Mouse (Mus musculus): ENCODE data around the gene Dtd1. TPM values are rescaled to one million over a fixed set of nuclear protein-coding genes. Genes with fewer than 3 reads are reported as not detected.

Gene Dtd1
- total and polyA plus RNA-seq, 3 experiments, result 32.5 to 36.0 TPM; not detected in 1

DNA sequence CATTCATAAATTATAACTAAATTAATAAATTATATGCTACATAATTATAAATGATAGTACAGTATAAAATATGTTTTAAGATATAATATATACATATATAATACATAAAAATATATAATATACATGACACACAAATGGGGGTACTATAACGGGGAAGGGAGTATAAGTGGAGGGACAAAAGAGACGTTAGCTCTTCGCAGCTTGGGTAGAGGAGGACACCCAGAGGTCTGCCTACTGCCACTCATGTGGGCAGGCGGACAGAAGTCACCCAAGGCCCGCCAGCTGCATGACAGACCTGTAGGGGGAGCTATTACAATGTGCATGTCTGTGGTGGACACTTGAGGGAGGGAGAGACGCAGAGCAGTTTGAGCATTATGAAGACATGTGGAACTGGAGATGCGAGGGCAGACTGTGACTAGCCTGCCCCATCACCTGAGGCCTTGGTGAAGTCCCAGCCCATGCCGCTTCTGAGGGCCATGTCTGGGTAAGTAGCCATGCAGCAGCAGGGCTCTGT is 92.6 kb downstream of the Dtd1 start:
- H3K79me2 ChIP-seq (ENCODE audit: control insufficient read depth, insufficient read depth, low read length, poor library complexity), result no peaks in the 10 kb centered on the region

DNA sequence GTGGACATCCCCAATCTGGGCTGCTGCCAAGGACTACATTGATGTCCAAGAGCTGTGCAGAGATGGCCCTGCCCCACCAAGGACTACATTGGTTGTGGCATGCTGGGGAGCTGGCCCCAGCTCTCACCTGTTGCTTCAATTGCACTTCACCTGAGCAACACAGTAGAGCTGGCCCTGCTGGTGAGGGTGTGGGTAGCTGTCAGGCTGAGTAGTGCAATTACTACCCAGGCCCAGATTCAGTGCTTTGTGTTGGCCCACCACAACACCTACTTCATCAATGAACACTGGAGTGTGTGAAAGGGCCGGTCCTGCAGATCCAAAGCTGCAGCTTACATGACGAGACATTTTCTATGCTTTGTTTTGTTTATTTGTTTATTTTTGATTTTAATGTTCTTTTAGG is 93.1 kb downstream of the Dtd1 start:
- H3K36me3 ChIP-seq (ENCODE audit: control insufficient read depth in 1 of 2, insufficient read depth in 2 of 2, low read length in 2 of 2), result no peaks in the 10 kb centered on the region
- H3K9ac ChIP-seq (ENCODE audit: control insufficient read depth, low read depth, low read length, poor library complexity, severe bottlenecking), result no peak overlapping the region
- no peaks in the 10 kb centered on the region for H3K79me2 ChIP-seq (ENCODE audit: control insufficient read depth, insufficient read depth, low read length, poor library complexity)
- no peaks in the 10 kb centered on the region for H3K27me3 ChIP-seq (ENCODE audit: control insufficient read depth in 1 of 2, insufficient read depth in 2 of 2, low read length in 2 of 2)
- H3K9me3 ChIP-seq (replicated peaks; ENCODE audit: insufficient read depth, low read length), result no peaks in the 10 kb centered on the region
- TF ChIP-seq ZC3H11A (IDR thresholded peaks at IDR 0.05; ENCODE audit: low read depth, low read length) (no peak), SIN3A (IDR thresholded peaks at IDR 0.05; ENCODE audit: low read length) (no peak), BHLHE40 (IDR thresholded peaks at IDR 0.05; ENCODE audit: borderline replicate concordance, low read depth, low read length) (no peak), MYB (IDR thresholded peaks at IDR 0.05; ENCODE audit: low read depth, low read length) (no peak), USF1 (IDR thresholded peaks at IDR 0.05; ENCODE audit: low read depth, low read length) (no peak), MEF2A (IDR thresholded peaks at IDR 0.05; ENCODE audit: extremely low read depth, insufficient replicate concordance, low read depth, low read length, poor library complexity, severe bottlenecking) (no peak), CHD1 (IDR thresholded peaks at IDR 0.05; ENCODE audit: low read depth, low read length) (no peak), TAL1 (IDR thresholded peaks at IDR 0.05; ENCODE audit: low read length) (no peak), ELF1 (IDR thresholded peaks at IDR 0.05; ENCODE audit: low read depth, low read length) (no peak), CHD2 (IDR thresholded peaks at IDR 0.05; ENCODE audit: low read length) (no peak), NELFE (IDR thresholded peaks at IDR 0.05; ENCODE audit: low read depth, low read length) (no peak), MAX (IDR thresholded peaks at IDR 0.05; ENCODE audit: low read length) (no peak)
- H3K4me3 ChIP-seq (ENCODE audit: control insufficient read depth in 1 of 2, insufficient read depth in 1 of 2, low read depth in 2 of 2, low read length in 2 of 2), result no peak overlapping the region
- H3K4me1 ChIP-seq (ENCODE audit: control insufficient read depth in 1 of 2, insufficient read depth in 2 of 2, low read length in 2 of 2), result no peaks in the 10 kb centered on the region
- DNase-seq (ENCODE audit: low read depth, low spot score), result no peak
- H3K27ac ChIP-seq (ENCODE audit: control insufficient read depth, low read depth, low read length), result no peak overlapping the region

More for the DNA sequence above, 92.6 kb downstream of the Dtd1 start:
- DNase-seq (ENCODE audit: low read depth, low spot score), result peak; percentile 24
- no peaks in the 10 kb centered on the region for H3K9me3 ChIP-seq (replicated peaks; ENCODE audit: insufficient read depth, low read length)
- no peak for TF ChIP-seq ETS1 (IDR thresholded peaks at IDR 0.05; ENCODE audit: low read depth, low read length)
- TF ChIP-seq ZNF384 (IDR thresholded peaks at IDR 0.05; ENCODE audit: low read depth, low read length), result no peak
- TF ChIP-seq ZC3H11A (IDR thresholded peaks at IDR 0.05; ENCODE audit: low read depth, low read length), result no peak
- TF ChIP-seq MAZ (IDR thresholded peaks at IDR 0.05; ENCODE audit: low read depth, low read length), result no peak
- TF ChIP-seq ZMIZ1 (IDR thresholded peaks at IDR 0.05; ENCODE audit: low read depth, low read length), result no peak
- TF ChIP-seq MYB (IDR thresholded peaks at IDR 0.05; ENCODE audit: low read depth, low read length), result no peak
- TF ChIP-seq RAD21 (IDR thresholded peaks at IDR 0.05; ENCODE audit: low read depth, low read length), result peak; percentile 19
- TF ChIP-seq POLR2A (IDR thresholded peaks at IDR 0.05; ENCODE audit: control insufficient read depth in 1 of 2, insufficient read depth in 1 of 2, low read depth in 1 of 2, low read length in 2 of 2, poor library complexity in 1 of 2), result no peak
- peak; percentile 39 to 59 (median 43) for TF ChIP-seq CTCF (IDR thresholded peaks at IDR 0.05 in 2 of 3, conservative IDR thresholded peaks at IDR 0.05 in 1 of 3; ENCODE audit: control insufficient read depth in 1 of 3, insufficient read depth in 1 of 3, low read depth in 2 of 3, low read length in 3 of 3, poor library complexity in 1 of 3, severe bottlenecking in 1 of 3)
- TF ChIP-seq CHD2 (IDR thresholded peaks at IDR 0.05; ENCODE audit: low read length), result no peak
- no peak for TF ChIP-seq RCOR1 (IDR thresholded peaks at IDR 0.05; ENCODE audit: low read depth, low read length)
- TF ChIP-seq SMC3 (IDR thresholded peaks at IDR 0.05; ENCODE audit: low read depth, low read length), result peak; percentile 12; the same call in 1 of the 2 replicates
- no peak for TF ChIP-seq MAX (IDR thresholded peaks at IDR 0.05; ENCODE audit: low read length)
- TF ChIP-seq EP300 (IDR thresholded peaks at IDR 0.05; ENCODE audit: low read depth in 1 of 2, low read length in 2 of 2), result no peak
- TF ChIP-seq E2F4 (IDR thresholded peaks at IDR 0.05; ENCODE audit: borderline replicate concordance, low read depth, low read length), result no peak
- no peak for TF ChIP-seq BHLHE40 (IDR thresholded peaks at IDR 0.05; ENCODE audit: borderline replicate concordance, low read depth, low read length)
- TF ChIP-seq TCF12 (IDR thresholded peaks at IDR 0.05; ENCODE audit: low read depth, low read length), result no peak
- TF ChIP-seq MAFK (IDR thresholded peaks at IDR 0.05; ENCODE audit: borderline replicate concordance, low read depth, low read length), result no peak
- H3K36me3 ChIP-seq (ENCODE audit: control insufficient read depth in 1 of 2, insufficient read depth in 2 of 2, low read length in 2 of 2), result no peaks in the 10 kb centered on the region
- no peaks in the 10 kb centered on the region for H3K27me3 ChIP-seq (ENCODE audit: control insufficient read depth in 1 of 2, insufficient read depth in 2 of 2, low read length in 2 of 2)
- no peak overlapping the region for H3K4me3 ChIP-seq (ENCODE audit: control insufficient read depth in 1 of 2, insufficient read depth in 1 of 2, low read depth in 2 of 2, low read length in 2 of 2)
- H3K4me1 ChIP-seq (ENCODE audit: control insufficient read depth in 1 of 2, insufficient read depth in 2 of 2, low read length in 2 of 2), result no peaks in the 10 kb centered on the region
- H3K27ac ChIP-seq (ENCODE audit: control insufficient read depth, low read depth, low read length), result no peak overlapping the region
- H3K9ac ChIP-seq (ENCODE audit: control insufficient read depth, low read depth, low read length, poor library complexity, severe bottlenecking), result no peak overlapping the region

All from MEL (cell line).